Mouse (Mus musculus) ES-Bruce4 (cell line): ENCODE results near the gene Ccdc12.

Experiments
- CTCF ChIP-seq: IDR thresholded peaks from one replicate; pipeline ENCODE4 v1.8.1; 2011; ENCODE audit warnings: low read depth, low read length
- POLR2A ChIP-seq: IDR thresholded peaks from one replicate; pipeline ENCODE4 v1.8.1; 2011; ENCODE audit warnings: low read length; ENCODE audit not compliant: insufficient read depth

- no peak for TF ChIP-seq CTCF
- TF ChIP-seq POLR2A: no peak
Measured at GRCm38 (mm10) chr9:110630171-110630570, 26.1 kb upstream of the Ccdc12 start.
